Mouse (Mus musculus) c-Kit-negative CD71-positive TER-119-positive erythroid progenitor cells, embryonic 14.5 days (primary cell): ENCODE results near the gene Fam217b.

ENCODE experiments used
- DNase-seq: peaks from one replicate; pipeline ENCODE4 v3.0.0-alpha.2; 2013; ENCODE audit warnings: low read depth, low spot score

The Fam217b gene

GRCm38 (mm10) chr2:178414261-178415149, at the start of gene Fam217b, which contains the start of gene Ppp1r3d:
TSS of gene Fam217b (plus strand) at chr2:178414524.
TSS of gene Ppp1r3d (minus strand) at chr2:178414472.
- DNase-seq, result no peak

- DNase-seq, result no peak
Observed at GRCm38 (mm10) chr2:178407053-178407815, 7.1 kb upstream of the Fam217b start, which contains the start of gene Sycp2. TSS of gene Sycp2 (minus strand) at chr2:178407685.

GRCm38 (mm10) chr2:178409024-178409423, 5.3 kb upstream of the Fam217b start:
- DNase-seq, result no peak

GRCm38 (mm10) chr2:178410286-178410685, 4.0 kb upstream of the Fam217b start:
- DNase-seq, result no peak

- DNase-seq, result no peak
Observed at GRCm38 (mm10) chr2:178412598-178412997, 1.7 kb upstream of the Fam217b start.

GRCm38 (mm10) chr2:178413081-178413480, 1.2 kb upstream of the Fam217b start:
- DNase-seq, result no peak

GRCm38 (mm10) chr2:178413481-178414260, 653 bp upstream of the Fam217b start:
- DNase-seq, result no peak

GRCm38 (mm10) chr2:178415150-178415448, 775 bp downstream of the Fam217b start:
- DNase-seq, result no peak

GRCm38 (mm10) chr2:178416427-178416826, 2.1 kb downstream of the Fam217b start:
- DNase-seq, result no peak

- no peak for DNase-seq
Observed at GRCm38 (mm10) chr2:178416970-178417369, 2.6 kb downstream of the Fam217b start.

- no peak for DNase-seq
Observed at GRCm38 (mm10) chr2:178420576-178420975, 6.3 kb downstream of the Fam217b start.

- no peak for DNase-seq
Observed at GRCm38 (mm10) chr2:178421603-178422002, 7.3 kb downstream of the Fam217b start.

GRCm38 (mm10) chr2:178422186-178422585, 7.9 kb downstream of the Fam217b start:
- no peak for DNase-seq

- no peak for DNase-seq
Observed at GRCm38 (mm10) chr2:178423223-178423622, 8.9 kb downstream of the Fam217b start.

GRCm38 (mm10) chr2:178426229-178426628, 11.9 kb downstream of the Fam217b start:
- DNase-seq, result no peak

- DNase-seq, result no peak
Observed at GRCm38 (mm10) chr2:178427181-178427580, 12.9 kb downstream of the Fam217b start.

- no peak for DNase-seq
Observed at GRCm38 (mm10) chr2:178428183-178428582, 13.9 kb downstream of the Fam217b start.

GRCm38 (mm10) chr2:178428676-178429075, 14.4 kb downstream of the Fam217b start:
- no peak for DNase-seq

- DNase-seq, result no peak
Observed at GRCm38 (mm10) chr2:178429426-178429825, 15.1 kb downstream of the Fam217b start.

GRCm38 (mm10) chr2:178430231-178430630, 15.9 kb downstream of the Fam217b start, which contains the start of gene Cdh26:
TSS of gene Cdh26 (plus strand) at chr2:178430531.
- no peak for DNase-seq

- DNase-seq, result no peak
Observed at GRCm38 (mm10) chr2:178433495-178433894, 19.2 kb downstream of the Fam217b start.

GRCm38 (mm10) chr2:178433903-178434302, 19.6 kb downstream of the Fam217b start:
- DNase-seq, result no peak
